Mouse (Mus musculus): Measurements from ENCODE around the gene Hilpda.

- 0 out of 2 replicates have a peak, but pooled peaks have one; percentile 11 for TF ChIP-seq CTCF (IDR thresholded peaks at IDR 0.05; ENCODE audit: low read depth)
- no peak for TF ChIP-seq EP300 (IDR thresholded peaks at IDR 0.05; ENCODE audit: low read depth)
Observed at GRCm38 (mm10) chr6:29242265-29242664, 30.0 kb upstream of the Hilpda start.
